26 mouse cellular contexts compared by ENCODE assay signal in genomic region chr3:107828518-107828917, GRCm38 (mm10). TPM values are rescaled to one million over a fixed set of nuclear protein-coding genes. Genes with fewer than 3 reads are reported as not detected.
DNase-seq lines count a peak whose midpoint lies in the region; ATAC-seq and TF ChIP-seq lines count a peak whose summit lies in the region.
"Had no signal": no experiment of that assay in that cellular context is flagged by ENCODE, and none has a peak within 500 bp of the region (broad histone marks: within the 10 kb centered on the region; RNA-seq: fewer than 3 reads in every experiment).

No protein-coding gene starts in this region.

- WGBS in kidney, postnatal 0 days: 32% methylated on average over 5 of the region's 5 CpGs

- no peaks in the 10 kb centered on the region for H3K27me3 ChIP-seq in kidney, postnatal 0 days (ENCODE audit: insufficient read depth, low read length)
- H3K27me3 ChIP-seq: embryonic facial prominence, embryonic 12.5 days; hindbrain, embryonic 12.5 days; intestine, embryonic 15.5 days; liver, embryonic 13.5 days; midbrain, embryonic 12.5 days; stomach, embryonic 15.5 days had no signal

- ATAC-seq in kidney, postnatal 0 days (replicated peaks; ENCODE audit: low FRiP score, low read depth): 0 out of 2 replicates have a peak, but pooled peaks have one; percentile 46
- ATAC-seq in granulocyte monocyte progenitor cell, adult 5-6 weeks (replicated peaks; ENCODE audit: poor library complexity, severe bottlenecking): peak; percentile 14; the same call in 1 of the 2 replicates
- ATAC-seq: intestine, embryonic 15.5 days had no signal

- no peaks in the 10 kb centered on the region for H3K9me3 ChIP-seq in kidney, postnatal 0 days (replicated peaks; ENCODE audit: low read length)
- H3K9me3 ChIP-seq in ES-E14 (ENCODE audit: control insufficient read depth, insufficient read depth, low read depth, low read length): no peaks in the 10 kb centered on the region
- H3K9me3 ChIP-seq: embryonic facial prominence, embryonic 12.5 days; hindbrain, embryonic 12.5 days; intestine, embryonic 15.5 days; liver, embryonic 13.5 days; midbrain, embryonic 12.5 days; stomach, embryonic 15.5 days had no signal

- DNase-seq in gastrocnemius, adult 18-20 months (ENCODE audit: low spot score): peak; percentile 58
- no peak for DNase-seq in gastrocnemius, adult 8-10 months (ENCODE audit: low spot score in 2 of 2)
- DNase-seq in kidney, postnatal 0 days (ENCODE audit: low spot score): peak; percentile 33
- DNase-seq in kidney, adult 18-20 months: no peak
- DNase-seq in ES-E14 (ENCODE audit: low read depth, low spot score): no peak
- no peak for DNase-seq in embryo, embryonic 10 days (ENCODE audit: low spot score)
- no peak for DNase-seq in layer of hippocampus, postnatal 25 days (ENCODE audit: extremely low spot score in 1 of 2, low spot score in 1 of 2)
- DNase-seq: B cell, adult 2 months; cerebellum, postnatal 25 days; kidney, postnatal 36 days; liver, embryonic 13.5 days; lung, postnatal 14 days; right cerebral cortex, adult 18-20 months; spleen, adult 18-20 months had no signal

- no peak overlapping the region for H3K9ac ChIP-seq in kidney, postnatal 0 days (ENCODE audit: low read depth, low read length)
- H3K9ac ChIP-seq in ES-E14 (ENCODE audit: insufficient read depth, low read depth, low read length, poor library complexity, severe bottlenecking): no peak overlapping the region
- H3K9ac ChIP-seq: embryonic facial prominence, embryonic 12.5 days; hindbrain, embryonic 12.5 days; intestine, embryonic 15.5 days; liver, embryonic 13.5 days; midbrain, embryonic 12.5 days; stomach, embryonic 15.5 days had no signal

- H3K36me3 ChIP-seq in kidney, postnatal 0 days (ENCODE audit: insufficient read depth, low read length): no peaks in the 10 kb centered on the region
- no peaks in the 10 kb centered on the region for H3K36me3 ChIP-seq in ES-E14 (ENCODE audit: control insufficient read depth, insufficient read depth, low read length, poor library complexity, severe bottlenecking)
- H3K36me3 ChIP-seq: embryonic facial prominence, embryonic 12.5 days; G1E; hindbrain, embryonic 12.5 days; intestine, embryonic 15.5 days; liver, embryonic 13.5 days; midbrain, embryonic 12.5 days; stomach, embryonic 15.5 days had no signal

- H3K4me2 ChIP-seq in kidney, postnatal 0 days (ENCODE audit: low read length): no peak overlapping the region
- H3K4me2 ChIP-seq: embryonic facial prominence, embryonic 12.5 days; heart, embryonic 11.5 days; hindbrain, embryonic 12.5 days; intestine, embryonic 15.5 days; liver, embryonic 13.5 days; midbrain, embryonic 12.5 days; stomach, embryonic 15.5 days had no signal

- H3K4me1 ChIP-seq in kidney, postnatal 0 days (replicated peaks; ENCODE audit: insufficient read depth, low read length): no peaks in the 10 kb centered on the region
- H3K4me1 ChIP-seq in ES-E14 (ENCODE audit: control insufficient read depth in 2 of 2, insufficient read depth in 2 of 2, low read length in 2 of 2, poor library complexity in 1 of 2): peaks cover 3 to 17% of the 10 kb centered on the region in 2 experiments; a peak in 3 of 4 replicates
- H3K4me1 ChIP-seq: embryonic facial prominence, embryonic 12.5 days; stomach, embryonic 15.5 days had no signal

- in situ Hi-C loops in ES-E14 (cut with MboI; ENCODE audit: low sequenced_read_pairs in 2 of 2, unreplicated experiment in 2 of 2): no loop called here

- no peak overlapping the region for H3K27ac ChIP-seq in kidney, postnatal 0 days
- no peak overlapping the region for H3K27ac ChIP-seq in ES-E14 (ENCODE audit: insufficient read depth, low read depth, low read length, poor library complexity, severe bottlenecking)
- H3K27ac ChIP-seq: embryonic facial prominence, embryonic 12.5 days; hindbrain, embryonic 12.5 days; intestine, embryonic 15.5 days; liver, embryonic 13.5 days; midbrain, embryonic 12.5 days; stomach, embryonic 15.5 days had no signal

- no peak overlapping the region for H3K4me3 ChIP-seq in kidney, postnatal 0 days (replicated peaks; ENCODE audit: low read depth, low read length)
- H3K4me3 ChIP-seq in ES-E14 (ENCODE audit: insufficient read depth in 1 of 2, low read depth in 1 of 2, low read length in 2 of 2, poor library complexity in 1 of 2, severe bottlenecking in 1 of 2): no peak overlapping the region
- H3K4me3 ChIP-seq: embryonic facial prominence, embryonic 12.5 days; hindbrain, embryonic 12.5 days; intestine, embryonic 15.5 days; liver, embryonic 13.5 days; midbrain, embryonic 12.5 days; stomach, embryonic 15.5 days had no signal

- no peak for TF ChIP-seq CTCF in kidney, postnatal 0 days (IDR thresholded peaks at IDR 0.05; ENCODE audit: low read depth)

TF ChIP-seq in ES-E14, 5 proteins besides CTCF, POLR2A, EP300 and RAD21:
- peak; percentile 19; the same call in 1 of the 2 replicates for TF ChIP-seq MAFK (IDR thresholded peaks at IDR 0.05; ENCODE audit: insufficient read depth, low read depth, low read length)
- no peak for TF ChIP-seq HCFC1 (IDR thresholded peaks at IDR 0.05; ENCODE audit: borderline replicate concordance, insufficient read depth, low read length)

RNA-seq across cellular contexts. Expression of gene Eps8l3, which starts 48.5 kb away (rescaled TPM):
- not detected for total RNA-seq in gastrocnemius, adult 18-20 months (2021)
- total RNA-seq in gastrocnemius, adult 8-10 months (2022): not detected
- 0.13 TPM in 1 of 2 replicates, not detected in the other for polyA plus RNA-seq in kidney, postnatal 0 days (2015; fragmentation: Nextera tagmentation; extraction: Ambion mirVana)
- not detected in 2 replicates for total RNA-seq in ES-E14 (2012; rRNA removed)
- not detected in 2 replicates for total RNA-seq in granulocyte monocyte progenitor cell, adult 5-6 weeks (2014; fragmentation: Nextera tagmentation)
- total RNA-seq in granulocyte monocyte progenitor cell, adult 5-6 weeks (2017): not detected in 2 replicates
- not detected for total RNA-seq in layer of hippocampus, postnatal 25 days (2021)
- total RNA-seq: adrenal gland, postnatal 4 days; G1E; layer of hippocampus, postnatal 10 days; left cerebral cortex, postnatal 25 days had no signal
- polyA plus RNA-seq: embryonic facial prominence, embryonic 12.5 days; forebrain, embryonic 11.5 days; G1E; heart, embryonic 11.5 days; hindbrain, embryonic 12.5 days; liver, embryonic 13.5 days; midbrain, embryonic 12.5 days had no signal

Comparison
In these comparisons a context has a peak if more than half of its experiments do, and no peak if none do; other contexts are left out.
1. DNase-seq: peak in gastrocnemius, adult 18-20 months (single experiment) and kidney, postnatal 0 days (single experiment); none in gastrocnemius, adult 8-10 months (0 of 2), kidney, adult 18-20 months (single experiment), ES-E14 (single experiment), embryo, embryonic 10 days (single experiment) and layer of hippocampus, postnatal 25 days (0 of 2).